Mouse (Mus musculus): Measurements from ENCODE around the gene Borcs8.

- TF ChIP-seq GATA1 (IDR thresholded peaks at IDR 0.05; ENCODE audit: low read length) (no peak), TAL1 (IDR thresholded peaks at IDR 0.05; ENCODE audit: low read length) (no peak)
Observed at GRCm38 (mm10) chr8:70118726-70119700, 20.3 kb upstream of the Borcs8 start.
